Mouse (Mus musculus) ovary, postnatal 14 days (tissue): ENCODE data around the gene Ncs1.

ENCODE experiments used
- DNase-seq: peaks from one replicate; pipeline ENCODE4 v3.0.0; 2022; ENCODE audit warnings: low spot score

The Ncs1 gene

DNA sequence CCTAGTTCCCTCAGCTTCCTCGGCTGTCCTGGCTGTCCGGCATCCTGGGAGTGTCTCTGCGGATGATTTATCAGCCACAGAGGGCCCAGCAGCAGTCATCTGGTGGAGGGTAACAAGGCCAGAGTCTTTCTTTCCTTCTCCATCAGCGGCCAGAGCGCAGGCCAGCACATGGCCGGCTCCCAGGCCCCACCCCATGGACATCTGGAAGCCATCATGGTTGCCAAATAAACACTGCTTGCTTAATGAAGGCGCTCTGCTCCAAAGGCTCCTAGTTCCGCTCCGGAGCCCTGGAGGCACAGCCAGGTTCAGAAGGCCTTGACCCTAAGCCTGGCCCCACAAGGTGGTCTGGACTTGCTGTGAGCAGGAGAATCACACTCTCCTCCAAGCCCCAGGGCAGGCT lies 94.2 kb downstream of the Ncs1 start:
- DNase-seq = peak; percentile 31

DNA sequence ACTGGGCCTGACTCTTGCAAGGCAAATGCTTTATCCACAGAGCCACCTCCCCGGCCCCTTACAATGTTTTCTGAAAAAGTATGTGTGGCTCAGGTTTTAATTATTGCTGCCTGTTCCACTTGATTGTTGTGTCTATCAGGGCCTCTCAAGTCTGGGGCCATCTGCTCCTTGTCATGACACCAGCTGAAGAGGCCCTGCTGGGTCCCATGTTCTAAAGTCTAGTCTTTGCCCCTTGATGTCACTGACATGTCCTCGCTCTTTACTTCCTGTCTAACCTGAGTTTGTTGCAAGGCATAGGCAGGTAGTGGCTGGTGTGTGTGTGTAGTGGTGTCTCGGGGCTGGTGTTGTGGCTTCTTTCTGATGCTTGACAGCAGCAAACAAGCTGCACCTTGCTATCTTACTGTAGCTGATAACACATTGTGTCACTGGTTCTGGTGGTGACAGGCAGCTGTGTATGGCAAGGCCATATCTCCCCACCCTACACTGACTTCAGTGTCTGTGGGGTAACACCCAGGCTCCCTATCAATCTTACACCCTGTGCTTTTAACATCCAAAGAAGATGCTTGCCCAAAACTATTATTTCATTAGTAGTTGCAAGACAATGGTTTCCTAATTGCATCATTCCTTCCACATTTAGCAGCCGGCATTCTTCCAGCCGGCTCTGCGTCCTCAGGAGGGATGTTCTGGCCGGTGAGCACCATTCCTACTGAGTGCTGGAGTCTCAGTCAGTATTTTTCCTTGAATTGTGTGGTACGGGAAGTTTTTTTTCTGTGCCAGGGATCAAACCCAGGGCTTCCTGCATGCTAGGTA lies 96.3 kb downstream of the Ncs1 start:
- no peak for DNase-seq
